Mouse (Mus musculus) forelimb bud, embryonic 11.5 days (tissue): ENCODE results near the gene Mcur1.

Source experiments
- DNase-seq: peaks from one replicate; pipeline ENCODE4 v3.0.0-alpha.2; 2012; ENCODE audit warnings: low read depth, low spot score

Mcur1 gene

DNA sequence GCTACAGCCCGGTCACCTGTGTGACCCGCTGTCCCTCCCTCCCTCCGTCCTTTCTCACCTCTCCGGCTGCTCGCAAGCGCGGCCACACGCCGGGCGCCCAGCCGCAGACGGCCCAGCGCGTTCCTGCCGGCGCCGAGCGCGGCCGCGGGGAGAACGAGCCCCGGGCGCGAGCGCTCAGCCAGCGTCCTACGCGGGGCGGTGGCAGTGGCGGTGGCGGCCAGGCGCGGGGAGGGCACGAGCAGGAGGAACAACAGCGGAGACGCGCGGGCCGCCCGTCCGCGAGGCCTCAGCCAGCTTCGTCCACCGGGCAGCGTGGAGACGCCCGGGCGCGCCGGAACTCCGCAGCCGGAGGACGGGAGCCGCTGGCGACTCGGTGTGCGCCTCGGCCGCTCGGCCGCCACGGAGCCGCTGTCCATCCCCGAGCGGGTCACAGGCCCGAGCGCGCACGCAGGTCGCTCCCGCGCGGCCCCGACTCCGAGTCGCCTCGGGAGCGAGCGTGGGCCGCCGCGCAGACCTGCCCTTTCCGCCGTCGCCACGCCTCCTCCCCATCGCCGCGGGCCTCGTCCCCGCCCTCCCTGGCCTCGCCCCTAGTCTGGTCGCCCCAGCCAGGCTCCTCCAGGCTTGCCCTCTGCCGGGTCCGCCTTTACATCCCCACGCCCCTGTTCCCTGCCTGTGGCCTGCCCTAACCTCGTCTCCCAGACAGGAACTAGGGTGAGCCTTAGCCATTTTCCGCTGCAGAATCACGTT, at the start of gene Mcur1:
Gene Mcur1 (minus strand): TSS at position 481 of the 747 bp plus-strand sequence.
- DNase-seq: peak; percentile 89

DNA sequence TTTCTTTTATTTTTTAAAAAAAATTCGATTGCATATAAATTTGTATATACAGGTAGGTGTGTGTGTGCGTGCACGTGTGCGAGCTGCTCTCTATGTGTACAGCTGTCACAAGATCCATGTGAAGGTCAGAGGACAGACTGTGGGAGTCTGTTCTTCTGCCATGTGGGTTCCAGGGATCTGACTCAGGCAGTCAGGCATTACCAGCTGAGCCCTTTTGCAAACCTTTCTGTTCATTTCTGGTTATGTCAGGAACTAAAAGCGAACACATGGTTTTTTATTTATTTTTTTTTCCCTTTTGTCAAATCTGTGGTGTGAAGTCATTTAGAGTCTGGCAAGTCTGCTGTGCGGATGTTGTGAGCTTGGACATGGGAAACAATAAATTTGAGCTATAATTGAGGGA, 48.9 kb upstream of the Mcur1 start:
- DNase-seq: no peak

DNA sequence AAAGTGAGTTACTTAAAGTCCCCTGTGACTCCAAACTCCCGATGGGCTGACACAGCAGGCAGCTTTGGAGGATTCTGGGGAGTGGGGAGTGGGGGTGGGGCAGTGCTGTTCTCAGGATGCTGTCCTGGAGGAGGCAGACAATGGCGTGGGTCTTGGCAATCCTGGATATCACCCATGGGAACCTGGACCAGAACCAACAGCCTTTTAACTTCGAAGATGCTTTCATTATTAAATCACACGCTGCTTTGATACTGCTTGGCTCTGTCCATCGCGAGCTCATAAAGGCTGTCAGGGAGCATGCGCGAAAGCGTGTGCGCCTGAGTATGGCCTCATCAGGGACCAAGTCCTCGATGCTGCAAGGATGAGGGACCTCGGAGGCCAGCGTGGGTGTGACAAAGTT, 43.1 kb upstream of the Mcur1 start:
- no peak for DNase-seq

DNA sequence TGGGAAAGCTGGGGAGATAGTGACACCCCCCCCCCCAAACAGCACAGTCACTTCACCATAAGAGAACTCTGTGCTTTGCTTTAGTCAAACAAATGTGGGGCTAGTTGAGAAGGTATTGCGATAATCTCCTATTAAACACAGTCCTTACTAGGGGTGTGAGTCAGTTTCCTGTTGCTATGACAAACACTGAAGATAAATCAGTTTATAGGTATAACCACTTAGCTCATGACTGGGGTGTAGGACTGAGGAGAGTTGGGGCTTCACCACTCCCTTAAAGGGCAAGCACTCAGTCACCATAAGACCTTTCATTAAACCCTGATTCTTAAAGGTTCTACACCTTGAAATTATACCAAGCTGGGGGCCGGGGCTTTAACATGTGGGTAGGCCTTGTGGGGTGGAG, 42.4 kb upstream of the Mcur1 start:
- DNase-seq: no peak

DNA sequence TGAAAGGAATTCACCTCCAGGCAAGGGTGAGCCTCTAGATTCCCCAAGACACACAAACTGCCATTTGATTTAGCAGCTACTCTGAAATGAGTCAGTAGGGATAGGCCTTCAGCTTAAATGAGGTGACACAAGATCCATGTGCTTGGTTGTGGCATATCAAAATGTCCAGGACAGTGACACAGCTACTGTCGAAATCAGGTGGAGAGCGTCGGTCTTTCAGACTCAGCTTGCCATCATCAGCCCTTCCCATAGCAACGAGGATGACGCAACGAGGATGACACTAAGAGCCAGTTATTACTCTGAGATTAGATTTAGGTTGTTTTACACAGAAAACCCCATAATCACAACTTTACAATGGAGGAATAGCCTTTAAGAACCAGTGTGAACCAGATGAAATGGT, 41.0 kb upstream of the Mcur1 start:
- DNase-seq: no peak

DNA sequence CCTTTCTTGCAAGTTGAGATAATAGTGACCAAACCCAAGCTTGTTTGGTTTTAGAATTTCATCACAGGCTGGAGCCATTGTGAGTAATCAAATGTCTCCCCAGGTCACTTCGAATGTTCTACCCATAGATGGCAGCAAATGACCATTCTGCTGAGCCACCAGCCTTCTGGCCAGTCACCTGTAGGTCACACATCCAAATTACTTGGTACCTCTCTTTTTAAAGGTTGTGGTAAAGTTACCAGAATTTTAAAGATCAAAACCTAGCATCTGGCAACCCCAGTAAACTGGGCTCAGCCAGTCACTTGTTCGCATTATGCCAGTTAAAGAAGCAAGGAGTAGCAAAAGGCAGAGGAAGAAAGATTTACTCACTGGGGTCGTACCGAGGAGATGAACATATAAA, 35.9 kb upstream of the Mcur1 start:
- peak; percentile 68 for DNase-seq

DNA sequence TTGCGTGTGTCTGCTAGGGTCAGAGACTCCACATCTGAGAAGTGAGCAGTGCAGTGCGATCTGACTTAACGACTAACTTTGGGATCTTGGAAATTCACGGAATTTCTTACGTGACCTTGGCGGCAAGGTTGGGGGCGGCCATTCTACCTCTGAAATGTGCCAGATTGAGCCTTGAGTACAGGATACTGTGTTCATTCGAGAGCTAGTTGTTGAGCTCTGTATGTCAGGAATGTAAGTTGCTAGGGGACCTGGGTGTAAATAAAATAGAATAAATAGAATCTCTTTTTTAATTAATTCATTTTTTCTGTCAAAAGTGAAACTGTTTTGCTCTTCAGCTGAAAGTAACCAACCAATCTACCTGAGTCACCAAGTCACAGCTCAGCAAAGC, 32.7 kb upstream of the Mcur1 start:
- no peak for DNase-seq

DNA sequence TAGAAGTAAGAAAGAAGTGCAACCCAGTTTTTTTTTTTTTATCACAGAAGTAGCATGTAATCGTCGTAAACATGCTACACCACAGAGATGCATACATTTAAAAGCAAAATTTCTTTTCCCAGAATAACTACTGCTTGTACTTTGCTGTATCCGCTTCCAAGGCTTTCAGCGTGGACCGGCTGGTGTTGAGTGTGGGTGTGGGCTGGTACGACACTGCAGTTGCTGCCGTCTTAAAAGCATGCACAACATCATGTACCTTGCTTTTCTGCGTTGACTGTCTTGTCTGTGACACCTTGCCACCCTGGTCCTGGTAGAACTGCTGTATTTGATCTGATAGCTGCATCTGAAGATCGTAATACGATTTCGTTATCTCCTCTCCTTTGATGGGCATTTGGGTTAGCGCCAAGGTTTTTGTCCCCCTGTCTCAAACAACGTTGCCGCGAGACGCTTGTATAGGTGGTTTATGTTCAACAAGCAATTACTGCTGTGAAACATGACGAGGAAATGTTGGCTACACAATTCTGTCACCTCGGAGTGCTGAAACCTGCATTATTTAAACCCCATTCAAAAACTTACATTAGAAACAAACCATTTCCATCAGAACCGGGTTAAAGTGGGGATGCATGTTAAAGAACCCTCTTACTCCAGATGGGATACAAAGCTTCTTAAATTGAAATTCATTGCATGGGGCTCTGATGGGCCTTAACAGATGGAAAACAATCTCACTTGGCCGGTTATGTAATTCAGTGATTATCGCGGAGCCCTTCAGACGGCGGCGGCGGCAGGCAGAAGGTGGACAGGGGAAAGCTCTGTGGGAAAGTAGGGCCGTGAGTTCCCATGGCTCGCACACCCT, 32.1 kb upstream of the Mcur1 start:
- DNase-seq: no peak

DNA sequence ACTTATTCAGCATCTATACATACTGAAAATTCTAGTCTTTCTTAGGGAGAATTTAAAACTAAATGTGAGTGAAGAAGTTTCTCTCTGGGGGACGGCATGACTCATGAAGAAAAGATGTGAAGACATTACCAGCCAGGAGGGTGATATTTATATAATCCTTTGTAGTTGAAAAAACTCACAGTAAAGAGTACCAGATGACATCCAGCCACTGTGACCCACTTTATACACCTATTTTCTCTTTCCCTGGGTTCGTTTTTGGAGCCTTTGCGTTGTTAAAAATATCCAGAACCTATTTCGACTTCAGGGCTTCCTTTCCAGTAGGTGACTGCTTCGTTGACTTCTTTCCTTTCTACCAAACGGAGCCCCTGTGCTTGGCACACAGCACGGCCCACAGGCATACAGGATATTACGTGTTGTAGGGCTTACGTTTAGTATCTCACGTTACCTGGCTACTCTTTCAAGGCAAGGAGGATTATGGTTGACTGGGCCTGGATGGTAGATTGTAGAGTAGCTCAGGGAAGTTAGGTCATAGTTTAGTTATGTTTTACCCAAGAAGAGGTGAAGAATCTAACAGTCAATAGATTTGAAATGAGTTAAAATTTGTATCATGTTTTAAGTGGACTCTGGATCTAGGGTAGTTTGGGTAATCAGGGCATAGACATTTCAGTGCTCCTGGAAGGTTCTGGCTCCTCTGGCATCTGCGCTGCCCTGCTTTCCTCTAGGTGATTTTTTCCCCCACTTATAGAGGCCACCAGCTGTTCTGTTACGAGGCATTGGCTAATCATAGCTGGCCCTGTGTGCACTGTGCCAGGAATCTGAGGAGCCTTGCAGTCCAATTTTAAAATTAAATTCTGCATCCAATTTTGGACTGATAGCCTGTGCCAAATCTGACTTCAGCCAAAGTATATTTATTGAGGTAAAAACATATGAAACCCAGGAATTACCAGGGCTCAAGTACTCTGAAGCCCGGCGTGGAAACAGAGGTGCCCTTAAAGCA, 28.2 kb upstream of the Mcur1 start:
- DNase-seq: no peak

DNA sequence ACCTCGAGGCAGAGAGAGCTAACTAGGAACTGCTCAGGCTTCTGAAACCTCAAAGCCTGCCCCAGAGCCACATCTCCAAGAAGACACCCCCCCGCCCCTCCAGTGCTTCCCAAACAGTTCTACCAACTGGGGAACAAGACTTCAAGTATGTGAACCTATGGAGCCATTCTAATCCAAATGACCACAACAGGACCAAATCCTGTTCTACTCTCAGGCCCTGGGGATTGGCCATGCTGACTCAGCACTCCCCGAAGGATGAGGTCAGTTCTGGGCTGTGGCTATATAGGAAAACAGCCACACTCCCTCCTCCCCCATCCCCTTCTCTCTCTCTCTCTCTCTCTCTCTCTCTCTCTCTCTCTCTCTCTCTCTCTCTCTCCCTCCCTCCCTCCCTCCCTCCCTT, 27.0 kb upstream of the Mcur1 start:
- DNase-seq: no peak

DNA sequence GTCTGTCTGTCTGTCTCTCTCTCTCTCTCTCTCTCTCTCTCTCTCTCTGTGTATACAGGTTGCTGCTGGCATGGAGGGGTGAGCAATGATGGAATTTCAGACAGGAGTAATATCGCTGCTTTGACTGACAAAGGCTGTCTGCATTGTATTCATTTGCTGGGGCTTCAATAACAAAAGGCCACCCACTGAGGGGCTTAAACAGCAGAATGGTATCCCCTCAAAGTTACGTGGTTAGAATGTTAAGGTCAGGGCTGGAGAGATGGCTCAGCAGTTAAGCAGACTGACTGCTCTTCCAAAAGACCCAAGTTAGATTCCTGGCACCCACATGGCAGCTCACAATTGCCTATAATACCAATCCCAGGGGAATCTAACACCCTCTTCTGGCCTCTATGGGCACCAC, 25.3 kb upstream of the Mcur1 start:
- DNase-seq: no peak

DNA sequence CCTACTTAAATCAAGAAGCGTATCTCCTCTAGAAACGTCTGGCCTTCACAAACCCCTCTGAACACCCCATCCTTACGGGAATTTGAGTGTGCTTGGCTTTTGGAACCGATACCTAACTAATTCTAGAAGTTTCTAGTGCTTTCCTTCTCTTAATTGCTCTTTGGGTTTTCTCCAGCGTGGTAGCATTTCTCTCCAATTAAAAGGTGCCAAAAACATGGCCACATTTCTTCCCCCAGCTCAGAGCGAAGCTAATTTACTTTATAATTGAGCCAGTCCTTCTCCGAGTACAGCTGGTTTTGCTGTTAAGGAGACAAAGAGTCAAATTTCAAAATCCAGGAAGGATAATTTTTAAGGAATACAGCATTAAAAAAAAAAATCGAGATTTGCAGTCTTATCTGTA, 23.5 kb upstream of the Mcur1 start:
- no peak for DNase-seq

DNA sequence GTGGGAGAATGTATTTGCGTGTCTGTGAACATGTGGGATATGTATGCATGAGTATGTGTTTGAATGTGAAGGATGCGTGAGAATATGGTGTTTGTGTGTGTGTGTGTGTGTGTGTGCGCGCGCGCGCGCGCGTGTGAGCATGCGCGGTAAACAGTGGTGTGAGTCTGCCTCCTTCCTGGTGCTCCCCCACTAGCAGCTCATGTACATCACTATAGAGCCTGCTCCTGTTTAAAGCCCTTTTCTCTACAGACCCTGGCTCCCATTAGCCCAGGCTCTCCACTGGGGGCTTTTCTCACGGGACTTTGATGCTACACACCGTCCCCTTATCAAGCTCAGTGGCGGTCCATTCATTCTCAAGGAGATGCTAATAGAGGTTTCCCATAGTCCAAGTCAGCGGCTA, 23.0 kb upstream of the Mcur1 start:
- no peak for DNase-seq

DNA sequence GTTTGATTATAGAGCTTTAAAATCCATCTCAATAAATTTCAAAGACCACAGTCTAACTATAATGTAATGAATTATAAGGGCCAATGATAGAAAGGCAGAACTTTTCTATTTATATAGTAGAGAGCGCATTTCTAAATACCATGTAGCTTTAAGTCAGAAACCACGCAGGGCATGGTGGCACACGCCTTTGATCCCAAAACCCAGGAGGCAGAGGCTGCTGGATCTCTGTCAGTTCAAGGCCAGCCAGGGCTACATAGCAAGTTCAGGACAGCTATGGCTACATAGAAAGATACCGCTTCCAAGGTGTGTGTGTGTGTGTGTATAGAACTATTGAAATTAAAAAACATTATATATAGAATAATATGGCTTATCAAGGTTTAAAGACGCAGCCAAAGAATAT, 20.7 kb upstream of the Mcur1 start:
- DNase-seq: no peak

DNA sequence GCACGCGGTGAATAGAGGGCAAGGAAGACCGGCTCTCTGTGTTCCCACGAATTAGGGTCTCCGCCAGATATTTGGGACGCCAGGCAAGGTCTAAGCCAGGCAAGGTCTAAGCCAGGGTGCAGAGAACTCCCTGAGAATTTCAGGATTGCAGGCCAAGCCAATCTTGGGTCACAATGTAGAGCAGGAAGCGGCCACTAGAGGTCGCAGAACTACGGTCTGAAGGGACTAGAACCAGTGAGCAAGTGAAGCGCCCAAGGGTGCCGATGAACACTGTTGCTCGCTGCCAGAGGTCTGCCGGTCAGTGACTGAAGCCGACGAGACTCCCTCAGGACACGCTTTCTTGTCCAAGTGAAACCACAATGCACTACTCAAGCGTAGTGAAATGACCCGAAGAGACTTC, 19.7 kb upstream of the Mcur1 start:
- peak; percentile 48 for DNase-seq

DNA sequence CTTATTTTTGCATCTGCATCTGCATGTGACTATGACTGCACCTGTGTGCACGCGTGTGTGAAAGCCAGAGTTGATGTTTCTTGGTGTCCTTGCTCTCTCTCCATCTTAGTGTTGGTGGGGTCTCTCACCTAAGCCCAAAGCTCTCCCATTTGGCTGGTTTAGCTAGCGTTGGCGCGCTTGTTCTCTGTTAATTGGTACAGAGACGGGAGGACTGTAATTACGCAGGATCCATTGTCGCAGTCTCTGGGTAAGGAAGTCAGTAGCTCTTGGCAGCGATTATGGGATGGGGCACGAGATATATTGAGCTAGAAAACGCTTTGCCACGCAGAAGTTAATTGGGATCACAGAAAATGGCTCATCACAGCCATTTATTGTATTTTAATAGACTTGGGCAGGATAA, 17.8 kb upstream of the Mcur1 start:
- no peak for DNase-seq

DNA sequence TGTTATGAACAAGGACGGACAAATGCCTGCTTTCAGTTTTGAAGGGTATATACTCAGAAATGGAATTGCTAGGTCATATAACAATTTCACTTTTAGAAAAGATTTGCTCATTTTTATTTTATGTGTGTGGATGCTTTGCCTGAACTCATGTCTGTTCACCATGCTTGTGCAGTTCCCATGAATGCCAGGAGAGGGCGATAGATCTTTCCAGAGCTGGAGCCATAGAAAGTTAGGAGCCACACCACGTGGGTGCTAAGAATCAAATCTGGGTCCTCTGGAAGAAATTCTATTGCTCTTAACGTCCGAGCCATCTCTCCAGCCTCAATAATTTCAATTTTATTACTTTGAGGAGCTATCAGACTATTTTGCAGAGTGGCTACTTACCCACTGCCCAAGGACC, 17.3 kb upstream of the Mcur1 start:
- no peak for DNase-seq

DNA sequence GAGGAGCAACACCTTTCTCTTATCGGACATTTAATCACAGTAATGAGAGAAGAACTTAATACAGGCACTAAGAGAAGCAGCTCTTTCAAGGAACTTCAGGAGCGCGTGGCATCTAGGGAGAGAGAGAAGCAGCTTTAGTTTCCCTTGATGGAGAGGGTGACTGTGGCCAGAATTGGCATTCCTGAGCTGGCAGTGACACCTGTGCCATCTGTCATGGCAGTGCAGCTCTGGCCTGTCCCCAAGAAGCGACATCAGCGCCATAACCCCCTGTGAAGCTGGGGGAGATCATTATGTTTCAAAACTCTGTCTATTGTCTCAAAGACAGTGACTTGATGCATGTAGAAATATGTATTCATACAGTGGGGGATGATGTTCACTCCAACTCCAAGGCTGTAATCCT, 15.4 kb upstream of the Mcur1 start:
- DNase-seq: no peak

DNA sequence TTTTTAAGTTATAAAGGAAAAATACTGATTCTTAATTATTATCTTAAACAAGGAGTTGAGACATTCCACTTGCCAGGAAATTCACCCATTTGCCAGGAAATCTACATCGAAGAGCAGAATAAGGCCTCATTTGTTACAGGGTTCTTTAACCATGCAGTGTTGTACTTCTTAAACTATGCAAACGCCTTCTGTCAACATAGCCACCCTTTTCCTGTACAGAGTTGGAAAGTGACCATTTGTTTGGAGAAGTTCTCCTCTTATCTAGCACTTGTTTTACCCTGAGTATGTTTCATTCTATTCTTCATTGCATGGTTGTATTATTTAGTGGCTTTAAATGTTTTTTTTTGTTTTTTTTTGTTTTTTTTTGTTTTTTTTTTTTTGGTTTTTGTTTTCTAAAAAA, 14.0 kb upstream of the Mcur1 start:
- no peak for DNase-seq

DNA sequence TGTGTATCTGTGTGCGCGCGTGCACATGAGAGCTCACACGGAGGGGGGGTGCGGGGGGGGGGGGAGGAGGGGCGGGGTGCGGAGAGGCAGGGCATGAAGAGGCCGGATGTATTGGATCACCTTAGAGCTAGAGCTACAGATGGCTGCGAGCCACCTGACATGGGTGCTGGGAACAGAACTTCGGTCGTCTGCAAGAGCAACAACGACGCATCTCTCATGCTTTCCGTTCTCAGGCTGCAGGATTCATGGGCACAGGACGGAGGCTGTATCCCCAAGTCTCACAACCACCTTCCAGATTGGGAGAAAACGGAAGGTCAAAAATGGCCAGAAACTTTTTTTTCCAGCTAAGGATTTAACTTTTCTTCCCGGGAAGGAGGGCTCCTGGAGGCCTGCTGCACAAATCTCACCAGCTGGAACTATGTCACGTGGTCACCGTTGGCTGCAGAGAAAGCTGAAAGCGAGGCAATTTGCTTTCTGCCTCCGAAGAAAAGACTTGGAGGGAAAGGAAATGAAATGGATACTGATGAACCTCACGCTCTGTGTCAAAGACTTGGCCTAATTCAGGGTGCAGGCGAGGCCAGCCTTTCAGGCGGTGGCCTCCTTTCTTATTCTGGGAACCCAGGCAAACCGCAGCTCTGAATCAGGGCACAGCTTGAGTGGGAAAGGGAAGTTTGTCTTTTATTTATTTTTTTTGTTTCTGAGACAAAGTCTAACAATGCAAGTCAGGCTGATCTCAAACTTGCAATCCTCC, 7.3 kb upstream of the Mcur1 start:
- DNase-seq: no peak

DNA sequence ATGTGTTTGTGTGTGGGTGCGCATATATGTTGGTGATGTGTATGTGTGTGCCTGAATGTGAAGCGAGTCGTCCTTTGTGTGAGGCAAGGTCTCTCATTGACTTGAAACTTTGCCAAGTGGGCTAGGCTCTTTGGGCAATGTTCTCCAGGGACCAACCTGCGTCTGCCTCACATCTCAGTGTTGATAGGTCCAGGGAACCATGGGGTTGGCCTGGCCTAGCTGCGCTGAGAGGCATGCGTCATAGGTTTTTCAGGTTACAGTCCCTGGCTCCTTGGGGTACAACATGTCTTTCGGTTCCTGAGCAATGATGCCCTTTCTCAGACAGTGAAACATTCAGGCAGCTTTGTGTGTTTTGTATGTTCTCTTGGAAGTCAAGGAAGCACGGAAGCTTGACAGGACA, 6.2 kb upstream of the Mcur1 start:
- DNase-seq: no peak
